Mouse (Mus musculus) liver, embryonic 11.5 days (tissue): Measurements from ENCODE around the gene Mrpl11. TPM values are rescaled to one million over a fixed set of nuclear protein-coding genes. Genes with fewer than 3 reads are reported as not detected.

ENCODE experiments used
- ATAC-seq: fragments of 200-750 bp; cut with Nextera tagmentation; replicated peaks from 2 replicates; pipeline ENCODE4 v1.8.0; 2017; ENCODE audit warnings: moderate number of reproducible peaks, mild to moderate bottlenecking, moderate TSS enrichment, moderate library complexity; ENCODE audit not compliant: low FRiP score
- DNase-seq: peaks from one replicate; pipeline ENCODE4 v3.0.0-alpha.2; 2017; ENCODE audit warnings: low spot score
- H3K27ac ChIP-seq: fragments of 300-500 bp; sonication (generic); 2 replicates; pipeline ENCODE4 v1.5.1; 2014; ENCODE audit warnings: mild to moderate bottlenecking, low read depth, low read length, control low read depth
- H3K27me3 ChIP-seq: fragments of 300-500 bp; sonication (generic); replicated peaks from 2 replicates; pipeline ENCODE4 v1.6.1; 2014; ENCODE audit warnings: low read length, mixed read lengths; ENCODE audit not compliant: control insufficient read depth, insufficient read depth
- H3K36me3 ChIP-seq: fragments of 300-500 bp; sonication (generic); 2 replicates; pipeline ENCODE4 v1.6.1; 2014; ENCODE audit warnings: mild to moderate bottlenecking, low read length, moderate library complexity, mixed read lengths; ENCODE audit not compliant: control insufficient read depth, insufficient read depth
- H3K4me1 ChIP-seq: fragments of 300-500 bp; sonication (generic); replicated peaks from 2 replicates; pipeline ENCODE4 v1.6.1; 2014; ENCODE audit warnings: low read length, mixed read lengths; ENCODE audit not compliant: control insufficient read depth, insufficient read depth
- H3K4me2 ChIP-seq: fragments of 300-500 bp; sonication (generic); 2 replicates; pipeline ENCODE4 v1.6.1; 2014; ENCODE audit warnings: mild to moderate bottlenecking, control low read depth, moderate library complexity
- H3K4me3 ChIP-seq: fragments of 300-500 bp; sonication (generic); 2 replicates; pipeline ENCODE4 v1.5.1; 2014; ENCODE audit warnings: low read depth, low read length, control low read depth
- H3K9ac ChIP-seq: fragments of 300-500 bp; sonication (generic); 2 replicates; pipeline ENCODE4 v1.6.1; 2014; ENCODE audit warnings: low read depth, low read length, control low read depth
- H3K9me3 ChIP-seq: fragments of 300-500 bp; sonication (generic); 2 replicates; pipeline ENCODE4 v1.6.1; 2016; ENCODE audit warnings: low read length, inconsistent platforms, mixed read lengths; ENCODE audit not compliant: control insufficient read depth
- WGBS: fragments of 180-500 bp; shearing (Covaris S2); extraction: QIAGEN DNeasy Blood & Tissue Kit; methylation state at CpG from one replicate; pipeline ENCODE4 v1.1.7; 2014; 5-methylcytosine and 5-hydroxymethylcytosine counted together
- polyA plus RNA-seq: library from polyadenylated mRNA; unstranded; fragments of >200 nt; fragmentation: Nextera tagmentation; extraction: Ambion mirVana; gene quantifications from 2 replicates; pipeline ENCODE4 v1.2.1, GENCODE M21; 2014

The Mrpl11 gene
- 138 and 139 TPM in 2 replicates for polyA plus RNA-seq

- under 1% methylated on average over 34 of the region's 34 CpGs for WGBS
- Histone ChIP-seq H3K4me2 (peak within 1 kb of the TSS; percentile 82), H3K9me3 (no peaks in the 10 kb centered on the region), H3K27ac (peak within 1 kb of the TSS; percentile 62), H3K36me3 (peaks cover 15% of the 10 kb centered on the region), H3K4me3 (peak within 1 kb of the TSS; percentile 85), H3K9ac (peak within 1 kb of the TSS; percentile 86), H3K4me1 (peaks cover 4% of the 10 kb centered on the region), H3K27me3 (no peaks in the 10 kb centered on the region)
- peak; percentile 95 for ATAC-seq
- DNase-seq = peak; percentile 85
Measured at GRCm38 (mm10) chr19:4961928-4962601, at the start of gene Mrpl11. TSS of gene Mrpl11 (plus strand) at chr19:4962147.

GRCm38 (mm10) chr19:4915924-4916603, 45.9 kb upstream of the Mrpl11 start:
- Histone ChIP-seq H3K9ac (no peak overlapping the region), H3K27ac (no peak overlapping the region), H3K4me3 (no peak overlapping the region), H3K4me2 (no peak overlapping the region), H3K36me3 (peaks cover 50% of the 10 kb centered on the region), H3K27me3 (no peaks in the 10 kb centered on the region), H3K4me1 (no peaks in the 10 kb centered on the region), H3K9me3 (no peaks in the 10 kb centered on the region)
- no peak for DNase-seq
- ATAC-seq = no peak
- WGBS = 91% methylated on average over 15 of the region's 15 CpGs

- WGBS = 86% methylated on average over 10 of the region's 10 CpGs
- no peak for DNase-seq
- Histone ChIP-seq H3K27me3 (no peaks in the 10 kb centered on the region), H3K4me3 (no peak overlapping the region), H3K27ac (no peak overlapping the region), H3K9ac (no peak overlapping the region), H3K36me3 (peaks cover 55% of the 10 kb centered on the region), H3K4me1 (no peaks in the 10 kb centered on the region), H3K9me3 (no peaks in the 10 kb centered on the region), H3K4me2 (no peak overlapping the region)
- no peak for ATAC-seq
Measured at GRCm38 (mm10) chr19:4916827-4917226, 45.1 kb upstream of the Mrpl11 start.

- no peak overlapping the region for H3K27ac ChIP-seq
- ATAC-seq (no peak), DNase-seq (no peak)
- H3K36me3 ChIP-seq = peaks cover 55% of the 10 kb centered on the region
- H3K4me2 ChIP-seq = no peak overlapping the region
- H3K27me3 ChIP-seq = no peaks in the 10 kb centered on the region
- no peak overlapping the region for H3K9ac ChIP-seq
- WGBS = 82% methylated on average over 6 of the region's 6 CpGs
- H3K4me1 ChIP-seq = no peaks in the 10 kb centered on the region
- H3K4me3 ChIP-seq = no peak overlapping the region
- no peaks in the 10 kb centered on the region for H3K9me3 ChIP-seq
Measured at GRCm38 (mm10) chr19:4919652-4920051, 42.3 kb upstream of the Mrpl11 start.

GRCm38 (mm10) chr19:4925121-4925860, 36.7 kb upstream of the Mrpl11 start:
- no peak for DNase-seq
- Histone ChIP-seq H3K4me2 (no peak overlapping the region), H3K9me3 (no peaks in the 10 kb centered on the region), H3K4me1 (peaks cover 12% of the 10 kb centered on the region), H3K36me3 (peaks cover 41% of the 10 kb centered on the region), H3K27ac (no peak overlapping the region), H3K9ac (no peak overlapping the region), H3K27me3 (no peaks in the 10 kb centered on the region), H3K4me3 (no peak overlapping the region)
- ATAC-seq = no peak
- WGBS = 91% methylated on average over 11 of the region's 11 CpGs

- Histone ChIP-seq H3K4me3 (peak within 1 kb of the TSS; percentile 71), H3K9me3 (no peaks in the 10 kb centered on the region), H3K4me2 (peak within 1 kb of the TSS; percentile 81), H3K9ac (peak within 1 kb of the TSS; percentile 57), H3K27ac (0 out of 2 replicates have a peak within 1 kb of the TSS, but pooled peaks have one; percentile 29), H3K27me3 (no peaks in the 10 kb centered on the region), H3K4me1 (peaks cover 12% of the 10 kb centered on the region), H3K36me3 (peaks cover 18% of the 10 kb centered on the region)
- DNase-seq (peak; percentile 99), ATAC-seq (peak; percentile 99)
- WGBS = under 1% methylated on average over 32 of the region's 32 CpGs
Measured at GRCm38 (mm10) chr19:4927904-4928531, 33.9 kb upstream of the Mrpl11 start, which contains the start of gene Dpp3. TSS of gene Dpp3 (minus strand) at chr19:4928287.

GRCm38 (mm10) chr19:4928781-4929180, 33.2 kb upstream of the Mrpl11 start:
- 62% methylated on average over 5 of the region's 5 CpGs for WGBS
- 0 out of 2 replicates have a peak overlapping the region, but pooled peaks have one; percentile 29 for H3K27ac ChIP-seq
- no peak for ATAC-seq

GRCm38 (mm10) chr19:4936896-4937295, 25.1 kb upstream of the Mrpl11 start:
- H3K4me3 ChIP-seq = no peak overlapping the region
- H3K9ac ChIP-seq = no peak overlapping the region
- H3K36me3 ChIP-seq = no peaks in the 10 kb centered on the region
- WGBS = 73% methylated on average over 2 of the region's 2 CpGs
- no peak overlapping the region for H3K27ac ChIP-seq
- no peak for DNase-seq
- no peak overlapping the region for H3K4me2 ChIP-seq
- H3K9me3 ChIP-seq = no peaks in the 10 kb centered on the region
- ATAC-seq = no peak
- no peaks in the 10 kb centered on the region for H3K4me1 ChIP-seq
- H3K27me3 ChIP-seq = peaks cover 17% of the 10 kb centered on the region

More at GRCm38 (mm10) chr19:4928781-4929180, 33.2 kb upstream of the Mrpl11 start:
- Histone ChIP-seq H3K4me2 (peak overlapping the region; percentile 81), H3K4me3 (peak overlapping the region; percentile 71), H3K27me3 (no peaks in the 10 kb centered on the region), H3K9me3 (no peaks in the 10 kb centered on the region), H3K36me3 (peaks cover 13% of the 10 kb centered on the region), H3K4me1 (peaks cover 12% of the 10 kb centered on the region), H3K9ac (peak overlapping the region; percentile 57)
- DNase-seq = no peak
